Mouse (Mus musculus): Measurements from ENCODE around the gene Abca17.
A peak's percentile ranks its signal among the peaks of the same experiment; 100 is the strongest.

Abca17 gene

DNA sequence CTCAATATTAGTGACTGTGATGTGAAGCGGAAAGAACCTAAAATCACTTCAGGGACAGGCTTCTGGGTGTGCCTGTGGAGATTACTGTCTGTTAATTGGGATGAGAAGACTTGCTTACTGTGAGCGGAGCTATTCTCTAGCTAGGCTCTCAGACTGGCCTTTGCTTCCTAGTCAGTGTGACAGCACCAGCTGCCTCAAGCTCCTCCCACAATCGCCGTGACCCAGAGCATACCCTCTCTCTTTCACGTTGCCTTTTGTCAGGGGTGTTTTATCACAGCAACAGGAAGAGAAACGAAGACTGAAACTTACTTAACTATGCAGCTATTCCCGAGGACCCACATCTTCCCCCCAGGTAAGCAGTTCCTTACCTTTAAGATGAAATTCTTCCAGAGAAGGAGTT, 4.0 kb downstream of the Abca17 start:
- DNase-seq (ENCODE audit: low spot score) = no peak

DNA sequence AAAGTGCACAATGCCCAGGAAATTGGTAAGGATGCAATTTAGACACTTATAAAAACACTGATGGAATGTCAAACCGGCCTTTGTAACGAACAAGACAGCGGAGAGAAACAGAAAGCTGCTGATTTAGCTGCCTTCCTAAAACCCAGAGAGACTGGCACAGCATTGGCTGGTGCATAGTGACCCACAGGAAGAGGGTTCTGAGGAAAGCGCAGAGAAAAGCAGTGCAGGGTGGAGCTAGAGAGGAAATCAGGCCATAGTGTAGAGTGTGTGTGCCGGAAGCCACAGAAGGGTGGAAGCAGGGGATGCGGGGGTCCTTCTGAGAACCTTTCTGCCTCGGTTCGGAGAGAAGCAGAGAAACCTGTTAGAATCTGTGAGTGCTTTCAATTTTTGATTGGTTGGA, 6.2 kb downstream of the Abca17 start:
- no peak for DNase-seq (ENCODE audit: low spot score)

DNA sequence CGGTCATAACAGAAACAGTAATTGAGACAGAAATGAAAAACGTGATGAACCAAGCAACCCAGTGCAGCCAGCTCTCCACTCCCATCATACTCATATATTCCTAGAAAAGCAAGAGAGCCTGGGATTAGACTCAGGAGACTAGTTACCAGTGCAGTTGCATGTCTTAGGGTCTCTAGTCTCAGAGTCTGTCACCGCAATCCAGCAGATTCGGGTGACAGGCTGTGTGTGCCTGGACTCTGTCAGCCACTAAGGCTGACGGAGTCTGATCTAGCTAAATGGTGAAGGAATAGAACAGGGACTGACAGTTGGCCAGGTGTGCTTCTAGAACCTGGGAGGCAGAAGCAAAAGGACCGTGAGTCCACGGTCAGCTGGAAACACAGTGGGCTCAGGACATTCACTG, 23.2 kb downstream of the Abca17 start:
- no peak for DNase-seq (ENCODE audit: low spot score)

DNA sequence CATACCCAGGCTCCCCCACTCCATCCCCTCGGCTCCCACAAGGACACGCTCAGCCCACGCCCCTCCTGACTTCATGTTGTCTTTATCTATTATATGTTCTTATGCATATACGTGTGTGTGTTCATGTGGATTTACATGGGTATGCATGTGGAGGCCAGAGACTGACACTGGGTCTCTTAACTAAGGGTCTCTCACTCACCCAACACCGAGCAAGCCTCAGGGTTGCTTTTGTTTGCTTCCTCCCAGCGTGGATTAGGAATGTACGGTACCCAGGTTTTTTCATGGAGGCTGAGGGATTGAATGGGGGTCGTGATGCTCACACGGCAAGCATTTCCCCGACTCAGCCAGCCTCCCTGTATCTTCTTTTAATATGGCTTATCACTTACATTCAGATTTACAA, 25.8 kb downstream of the Abca17 start:
- DNase-seq (ENCODE audit: low spot score) = no peak

DNA sequence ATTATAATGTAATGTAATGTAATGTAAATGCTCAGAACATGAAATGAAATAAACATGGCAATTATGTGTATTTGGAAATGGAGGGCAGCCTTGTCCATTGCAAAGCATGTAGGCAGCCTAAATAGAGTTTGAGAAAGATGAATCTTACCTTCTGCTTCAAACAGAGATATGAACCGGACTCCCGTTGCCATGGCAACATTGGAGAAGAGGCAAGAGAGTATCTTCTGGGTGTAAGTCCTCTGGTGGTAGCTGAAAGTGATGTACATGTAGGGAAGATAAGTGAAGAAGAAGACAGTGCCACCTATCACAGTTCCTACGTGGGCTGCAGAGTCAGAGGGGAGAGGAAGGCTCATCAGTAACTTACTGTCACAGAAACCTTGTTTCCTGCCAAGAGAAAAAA, 30.0 kb downstream of the Abca17 start:
- no peak for DNase-seq (ENCODE audit: low spot score)

DNA sequence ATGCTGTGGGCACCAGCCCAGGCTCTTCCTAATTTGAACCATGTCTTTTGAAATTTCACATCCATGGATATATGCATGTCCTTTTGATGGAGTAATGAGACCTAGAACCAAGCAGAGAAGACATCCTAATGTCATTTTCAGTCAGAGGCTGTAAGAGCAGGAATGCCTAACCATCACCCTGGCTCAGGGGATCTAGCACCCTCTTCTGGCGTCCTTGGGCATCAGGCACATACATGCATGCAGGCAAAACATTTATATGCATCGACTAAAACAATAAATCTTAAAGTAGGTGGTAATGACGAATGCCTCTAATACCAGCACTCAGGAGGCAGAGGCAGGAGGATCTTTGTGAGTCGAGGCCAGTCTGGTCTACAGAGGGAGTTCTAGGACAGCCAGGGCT, 43.4 kb downstream of the Abca17 start:
- DNase-seq (ENCODE audit: low spot score) = no peak

DNA sequence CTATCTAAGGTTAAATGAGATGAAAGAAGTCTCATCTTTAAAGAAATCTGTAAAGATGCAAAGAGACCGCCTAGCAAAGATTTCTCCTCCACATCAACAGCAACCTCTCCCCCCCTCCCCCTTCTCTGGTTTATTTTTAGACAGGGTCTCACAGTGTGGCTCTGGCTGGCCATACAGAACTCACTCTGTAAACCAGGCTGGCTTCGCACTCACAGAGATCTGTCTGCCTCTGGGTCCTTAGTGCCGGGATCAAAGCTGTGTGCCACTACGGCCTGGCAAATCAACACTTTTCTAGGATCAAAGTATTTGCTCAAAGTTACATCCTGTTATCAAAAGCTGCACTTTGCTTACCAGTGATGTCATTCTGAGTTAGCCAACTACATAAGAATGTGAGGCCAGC, 50.2 kb downstream of the Abca17 start:
- no peak for DNase-seq (ENCODE audit: low spot score)

DNA sequence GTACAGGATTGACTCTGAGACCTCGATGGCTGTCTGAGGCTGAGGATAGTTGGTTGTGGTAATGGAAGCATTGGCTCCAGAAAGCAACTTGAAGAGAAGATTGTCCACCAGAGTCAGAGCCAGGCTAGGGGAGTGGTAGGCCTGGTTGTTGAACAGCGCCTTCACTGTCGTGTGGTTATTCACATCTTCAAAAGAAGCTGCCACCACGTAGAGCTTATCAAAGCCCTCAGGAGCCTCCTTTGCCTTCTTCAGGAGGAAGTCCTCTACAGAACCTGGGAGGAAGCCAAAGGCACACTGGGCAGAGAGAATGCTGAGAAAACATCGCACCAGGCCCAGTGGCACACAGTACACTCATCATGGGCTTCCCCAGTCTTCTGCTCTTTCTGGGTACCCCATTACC, 61.5 kb downstream of the Abca17 start:
- no peak for DNase-seq (ENCODE audit: low spot score)

DNA sequence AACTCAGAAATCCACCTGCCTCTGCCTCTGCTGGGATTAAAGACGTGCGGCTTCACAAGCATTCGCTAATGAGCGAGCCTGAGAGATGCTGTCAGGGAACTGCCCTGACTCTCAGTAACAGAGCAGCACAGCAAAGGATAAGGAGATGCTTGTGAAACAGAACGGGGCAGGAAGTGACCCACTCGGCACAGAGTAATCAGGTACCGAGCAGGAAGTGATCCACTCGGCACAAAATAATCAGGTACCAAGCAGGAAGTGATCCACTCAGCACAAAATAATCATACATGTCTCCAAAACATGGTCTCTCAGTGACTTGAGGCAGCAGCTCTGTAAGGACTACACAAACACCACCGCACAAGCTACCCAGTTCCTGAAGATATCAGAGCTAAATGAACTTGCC, 62.4 kb downstream of the Abca17 start:
- DNase-seq (ENCODE audit: low spot score) = no peak

DNA sequence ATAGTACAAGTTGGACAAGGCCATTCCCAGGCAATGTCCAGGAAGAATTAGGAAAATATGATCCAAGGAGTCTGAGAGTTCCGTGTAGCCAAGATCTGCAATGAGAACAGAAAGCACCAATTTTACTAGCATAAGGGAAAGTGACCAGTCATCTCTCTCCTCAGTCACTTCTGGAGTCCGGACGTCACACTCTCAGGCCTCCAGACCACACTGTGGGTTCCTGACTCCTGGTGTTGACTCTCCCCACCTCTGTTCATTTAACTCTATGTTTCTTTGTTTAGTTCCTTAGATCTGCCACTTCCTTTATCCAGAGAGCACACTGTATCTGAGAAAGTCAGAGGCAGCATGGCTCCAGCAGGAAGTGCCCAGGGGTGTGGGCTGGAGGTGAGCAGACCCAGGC, 65.2 kb downstream of the Abca17 start:
- no peak for DNase-seq (ENCODE audit: low spot score)

DNA sequence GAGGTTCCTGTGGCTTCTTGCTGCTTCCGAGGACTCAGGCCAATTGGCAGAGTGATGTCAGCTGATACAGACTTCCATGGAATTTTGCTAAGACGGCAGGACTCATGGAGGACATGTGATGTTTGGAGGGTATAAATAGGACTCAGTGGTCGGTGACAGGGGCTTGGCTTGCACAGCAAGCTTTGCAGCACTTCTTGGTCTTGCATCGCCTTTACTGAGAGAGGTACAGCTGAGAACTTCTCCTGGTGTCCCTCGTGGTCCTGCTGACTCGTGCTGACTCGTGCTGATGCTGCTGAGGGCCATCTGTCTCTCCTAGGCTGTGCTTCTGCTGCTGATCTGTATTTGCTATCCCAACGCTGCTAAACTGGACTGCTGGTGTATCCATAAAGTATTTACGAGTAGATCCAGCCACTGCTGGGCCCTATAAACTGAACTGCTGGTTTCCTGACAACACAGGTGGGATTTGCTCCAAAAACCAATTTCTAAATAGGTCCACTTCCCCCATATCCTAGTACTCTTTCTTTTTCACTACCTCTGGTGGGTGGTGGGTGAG, 67.5 kb downstream of the Abca17 start:
- no peak for DNase-seq (ENCODE audit: low spot score)

DNA sequence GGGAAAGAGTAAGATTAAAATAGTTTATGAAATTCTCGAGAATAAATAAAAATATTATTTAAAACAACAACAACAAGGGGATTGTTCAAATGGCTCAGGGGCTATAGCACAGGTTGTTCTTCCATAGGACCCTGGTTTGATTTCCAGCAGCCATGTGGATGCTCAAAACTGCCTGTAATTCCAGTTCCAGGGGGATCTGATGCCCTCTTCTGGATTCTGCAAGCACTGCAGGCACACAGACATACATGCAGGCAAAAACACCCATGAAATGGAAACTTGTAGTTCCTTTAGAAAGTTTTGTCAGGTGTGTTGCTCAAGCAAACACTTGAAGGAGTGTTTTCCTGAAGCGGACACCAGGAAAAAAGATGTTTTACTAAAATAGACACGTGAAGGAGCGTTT, 68.2 kb downstream of the Abca17 start:
- DNase-seq (ENCODE audit: low spot score) = no peak

DNA sequence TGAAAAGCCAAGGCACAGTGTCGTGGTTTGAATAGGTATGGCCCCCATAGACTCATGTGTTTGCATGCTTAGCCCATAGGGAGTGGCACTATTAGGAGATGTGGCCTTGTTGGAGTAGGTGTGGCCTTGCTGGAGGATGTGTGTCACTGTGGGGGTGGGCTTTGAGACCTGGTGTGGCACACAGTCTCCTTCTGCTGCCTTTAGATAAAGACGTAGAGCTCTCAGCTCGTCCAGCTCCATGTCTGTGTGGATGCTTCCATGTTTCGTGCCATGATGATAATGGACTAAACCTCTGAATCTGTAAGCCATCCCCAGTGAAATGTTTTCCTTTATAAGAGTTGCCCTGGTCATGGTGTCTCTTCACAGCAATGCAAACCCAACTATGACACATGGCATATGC, 71.0 kb downstream of the Abca17 start:
- no peak for DNase-seq (ENCODE audit: low spot score)

DNA sequence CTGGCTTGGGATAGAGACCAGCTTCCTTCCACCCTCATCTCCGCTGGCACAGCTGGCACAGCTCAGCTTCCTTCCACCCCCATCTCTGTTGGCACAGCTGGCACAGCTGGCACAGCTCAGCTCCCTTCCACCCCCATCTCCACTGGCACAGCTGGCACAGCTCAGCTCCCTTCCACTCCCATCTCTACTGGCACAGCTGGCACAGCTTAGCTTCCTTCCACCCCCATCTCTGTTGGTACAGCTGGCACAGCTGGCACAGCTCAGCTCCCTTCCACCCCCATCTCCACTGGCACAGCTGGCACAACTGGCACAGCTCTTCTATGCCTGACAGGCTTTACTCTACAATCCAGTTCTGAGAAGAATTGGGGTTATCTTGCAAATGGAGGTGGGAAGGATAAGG, 83.7 kb downstream of the Abca17 start:
- DNase-seq (ENCODE audit: low spot score) = no peak

DNA sequence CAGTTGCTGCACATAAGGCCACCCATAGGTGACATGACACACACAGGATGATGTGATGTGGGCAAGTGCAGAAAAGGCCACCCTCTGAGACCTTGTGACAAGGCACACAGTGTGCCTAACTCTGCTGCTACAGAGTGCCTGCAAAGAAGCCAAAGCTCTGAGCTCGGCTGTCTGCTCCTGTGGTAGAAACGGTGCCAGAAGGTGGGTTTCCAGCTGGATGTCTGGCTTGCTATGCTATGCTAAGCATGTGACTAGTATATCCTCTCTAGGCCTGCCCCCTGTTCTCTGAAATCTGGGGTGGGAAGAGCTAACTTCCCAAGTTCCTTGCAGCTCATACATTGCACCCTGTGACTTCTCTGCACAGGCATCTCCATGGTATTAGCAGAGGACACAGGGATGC, 86.1 kb downstream of the Abca17 start:
- no peak for DNase-seq (ENCODE audit: low spot score)

DNA sequence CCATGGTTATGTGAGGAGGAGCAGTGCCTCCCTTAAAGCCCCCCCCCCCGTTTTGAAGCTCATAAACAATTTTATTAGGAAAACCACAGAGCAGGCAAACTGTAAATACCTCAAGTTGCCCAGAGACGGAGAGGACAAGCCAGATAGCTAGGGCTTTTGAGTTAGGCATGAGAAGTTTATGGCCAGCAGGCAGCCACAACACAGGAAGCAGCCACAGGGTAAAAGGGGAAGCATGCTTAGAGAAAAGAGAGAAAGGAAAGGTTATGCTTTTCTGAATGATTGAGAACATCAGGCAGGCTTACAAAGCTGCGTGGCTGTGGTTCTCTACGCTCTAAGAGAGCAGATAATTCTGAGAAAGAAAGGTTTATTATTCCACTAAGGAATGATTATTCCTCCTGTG, 90.4 kb downstream of the Abca17 start:
- no peak for DNase-seq (ENCODE audit: low spot score)

DNA sequence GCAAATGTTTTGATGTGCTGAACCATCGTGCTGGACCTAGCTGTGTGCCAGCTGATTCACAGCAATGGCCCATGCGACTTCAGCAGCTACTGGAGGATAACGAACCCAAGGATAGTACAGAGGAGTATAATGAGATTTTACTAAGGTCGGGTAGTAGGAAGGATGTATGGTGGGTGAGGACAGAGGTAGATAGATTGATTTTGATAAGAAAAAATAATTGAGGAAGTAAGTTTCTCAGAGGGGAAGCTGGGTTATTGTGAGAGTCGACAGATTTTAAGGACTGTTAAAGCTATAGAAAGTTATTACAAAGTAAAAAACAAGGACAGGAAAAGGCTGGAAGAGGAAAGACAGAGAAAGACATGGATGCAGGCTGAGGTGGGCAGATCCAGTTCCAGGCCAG, 91.2 kb downstream of the Abca17 start:
- DNase-seq (ENCODE audit: low spot score) = no peak

DNA sequence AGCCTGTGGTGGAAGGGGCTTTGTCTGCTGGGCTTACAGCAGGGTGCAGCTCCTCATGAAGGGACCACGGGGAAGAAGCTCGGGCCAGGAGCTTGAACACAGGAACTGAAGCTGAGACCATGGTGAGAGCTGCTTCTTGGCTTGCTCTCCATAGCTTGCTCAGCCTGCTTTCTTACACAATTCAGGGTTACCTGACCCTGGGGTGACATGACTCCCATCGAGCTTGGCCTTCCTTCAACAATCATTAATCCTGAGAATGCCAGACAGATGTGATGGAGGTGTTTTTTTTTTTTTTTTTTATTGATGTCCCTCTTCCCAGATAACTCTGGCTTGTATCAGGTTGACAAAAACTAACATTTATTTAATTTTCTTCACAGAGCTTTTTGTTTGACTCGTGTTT, 91.9 kb downstream of the Abca17 start:
- DNase-seq (ENCODE audit: low spot score) = no peak

DNA sequence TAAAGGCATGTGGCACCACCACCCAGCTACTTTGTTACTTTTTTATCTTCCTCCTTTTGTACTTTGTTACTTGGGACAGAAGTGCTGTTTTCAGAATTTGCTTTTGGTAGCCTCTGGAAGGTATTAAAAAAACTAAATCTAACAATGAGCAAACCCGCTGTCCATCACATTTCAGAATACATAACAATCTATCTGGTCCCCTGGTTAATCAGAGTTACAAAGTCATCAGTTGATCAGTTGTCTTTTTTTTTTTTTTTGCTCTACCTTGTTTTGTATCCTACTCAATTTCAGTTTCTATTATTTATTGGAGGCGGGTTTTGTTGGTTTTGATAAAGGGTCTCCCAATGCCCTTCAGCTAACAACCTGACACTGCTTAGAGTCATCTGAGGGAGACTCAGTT, 98.5 kb downstream of the Abca17 start:
- no peak for DNase-seq (ENCODE audit: low spot score)

DNA sequence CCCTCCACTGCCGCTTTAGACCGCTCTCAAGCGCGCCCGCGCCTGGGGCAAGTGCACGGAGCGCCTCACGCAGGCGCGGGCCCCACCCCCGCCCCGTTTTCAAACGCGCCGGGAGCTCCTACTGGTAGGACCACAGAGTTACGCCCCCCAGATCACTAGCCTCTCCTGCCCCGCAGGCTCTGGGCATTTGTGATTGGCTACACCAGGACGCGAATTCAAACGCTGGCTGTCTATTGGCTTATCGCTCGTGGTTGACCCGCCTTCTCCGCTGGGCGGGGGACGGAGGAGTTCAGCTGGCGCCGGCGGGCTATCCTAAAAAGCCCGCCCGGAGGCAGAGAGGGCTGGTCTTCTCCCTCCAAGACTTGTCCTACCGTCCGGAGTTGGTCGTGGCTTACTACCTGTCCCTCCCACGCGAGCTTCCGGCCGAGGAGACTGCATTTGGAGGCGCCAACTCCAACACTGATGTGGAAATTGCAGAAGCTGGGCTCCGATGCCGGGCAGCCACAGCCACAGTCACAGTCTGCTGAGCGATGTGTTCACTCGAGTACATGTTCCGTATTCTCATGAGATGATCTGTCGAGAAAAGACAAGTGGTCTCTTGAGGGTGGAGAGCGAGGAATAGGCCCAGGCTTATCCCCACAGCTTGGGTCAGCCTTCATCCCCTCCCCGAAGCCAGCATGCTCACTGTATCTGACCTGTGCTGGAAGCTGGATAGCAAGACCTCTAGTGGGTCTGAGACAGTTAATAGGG, 99.4 kb downstream of the Abca17 start, which contains the start of gene Ccnf:
Ccnf (minus strand) TSS at position 165 of the 750 bp plus-strand sequence.
- DNase-seq (ENCODE audit: low spot score) = peak; percentile 90

DNA sequence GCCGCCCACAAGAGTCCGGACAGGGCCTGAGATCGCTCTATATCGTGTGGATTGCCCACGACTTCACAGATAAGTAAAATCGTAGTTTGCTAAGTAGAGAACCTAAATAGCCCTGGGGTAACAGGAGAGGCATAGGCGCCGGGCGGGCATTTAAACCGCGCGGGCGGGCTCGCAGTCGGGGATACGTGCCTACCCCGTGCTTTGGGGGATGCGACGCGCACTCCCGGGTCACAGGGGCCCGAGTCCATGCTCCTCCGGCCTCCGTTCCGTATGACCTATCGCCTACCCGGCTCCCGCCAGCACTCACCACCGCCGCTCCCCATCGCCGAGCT, 99.9 kb downstream of the Abca17 start:
- no peak for DNase-seq (ENCODE audit: low spot score)

DNA sequence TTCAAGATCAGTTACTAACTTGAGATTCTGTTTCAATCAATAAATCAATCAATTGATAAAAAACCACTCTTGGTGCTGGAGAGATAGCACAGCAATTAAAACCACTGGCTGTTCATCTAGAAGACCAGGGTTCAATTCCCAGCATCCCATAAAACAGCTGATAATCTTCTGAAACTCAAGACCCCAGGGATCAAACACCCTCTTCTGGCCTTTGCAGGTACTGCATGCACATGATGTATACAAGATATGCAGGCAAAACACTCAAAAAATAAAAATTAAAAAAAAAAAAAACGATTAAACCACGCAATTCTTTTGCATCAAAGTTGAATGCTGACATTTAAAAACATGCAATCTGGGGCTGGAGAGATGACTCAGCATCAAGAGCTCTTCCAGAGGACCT, 102.2 kb downstream of the Abca17 start:
- no peak for DNase-seq (ENCODE audit: low spot score)

DNA sequence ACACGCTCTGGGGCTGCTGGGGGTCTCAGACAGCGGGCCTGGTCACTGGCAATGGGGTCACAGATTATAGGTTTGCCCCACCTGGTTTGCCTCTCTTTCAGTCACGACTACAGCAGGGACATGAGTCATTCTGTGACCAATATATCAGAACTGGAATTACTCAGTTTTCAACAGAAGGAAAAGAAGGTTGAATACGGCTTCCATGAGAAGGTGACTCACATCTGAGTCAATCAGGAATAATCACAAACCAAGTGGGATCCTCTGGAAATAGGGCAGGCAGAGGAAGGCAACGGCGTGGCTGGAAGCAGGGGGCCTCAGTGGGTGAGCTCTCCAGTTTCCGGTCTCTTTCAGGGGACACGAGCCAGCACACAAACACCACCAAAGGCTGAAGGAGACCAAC, 106.8 kb downstream of the Abca17 start:
- no peak for DNase-seq (ENCODE audit: low spot score)

DNA sequence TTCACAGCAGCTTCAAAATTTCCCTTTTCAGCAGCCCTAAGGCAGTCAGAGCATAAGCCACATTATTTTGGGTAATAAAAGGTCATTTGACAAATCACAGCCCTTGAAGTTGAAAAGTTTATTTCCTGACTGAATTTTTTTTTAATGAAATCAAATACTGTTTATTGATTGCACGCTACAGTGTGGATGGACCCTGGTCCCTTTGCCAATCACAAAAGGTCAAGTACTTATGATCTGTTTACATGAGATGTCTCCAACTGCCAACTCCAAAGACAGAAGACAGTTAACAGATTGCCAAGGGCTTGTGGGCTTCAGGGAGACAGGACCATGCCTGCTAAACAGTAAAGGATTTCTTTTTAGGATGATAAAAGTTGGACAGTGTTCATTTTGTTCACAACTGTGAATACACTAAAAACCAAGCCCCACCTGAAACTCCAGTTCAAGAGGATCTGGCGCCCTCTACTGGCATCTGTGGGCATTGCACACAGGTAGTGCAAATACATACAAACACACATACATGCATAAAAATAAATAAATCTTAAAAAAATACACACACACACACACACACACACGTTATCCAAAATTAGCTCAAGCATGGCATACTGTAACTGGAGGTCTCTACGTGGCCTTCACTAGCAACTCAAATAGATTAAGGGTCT, 107.4 kb downstream of the Abca17 start:
- DNase-seq (ENCODE audit: low spot score) = no peak

Measured in ovary, postnatal 10 days (tissue).